Mouse (Mus musculus) CH12.LX (cell line): ENCODE data around the gene Cobl. TPM values are rescaled to one million over a fixed set of nuclear protein-coding genes. Genes with fewer than 3 reads are reported as not detected.

Experiments
- DNase-seq: peaks from one replicate; pipeline ENCODE4 v3.0.0-alpha.2; 2013; ENCODE audit errors: extremely low read depth
- H3K27ac ChIP-seq: 2 replicates; pipeline ENCODE4 v1.5.1; 2012; ENCODE audit warnings: low read depth, mild to moderate bottlenecking, control low read depth, moderate library complexity; ENCODE audit not compliant: insufficient read depth
- H3K27me3 ChIP-seq: replicated peaks from 2 replicates; pipeline ENCODE3; 2012; ENCODE audit warnings: inconsistent platforms
- H3K36me3 ChIP-seq, 2 experiments: replicated peaks in 1 of 2; 2 replicates each; pipeline versions ENCODE3 to v1.6.1; 2012; ENCODE audit warnings: inconsistent platforms in 1 of 2, low read length in 1 of 2, mild to moderate bottlenecking in 1 of 2, mixed read lengths in 1 of 2, moderate library complexity in 1 of 2; ENCODE audit not compliant: control insufficient read depth in 1 of 2, insufficient read depth in 1 of 2
- H3K4me1 ChIP-seq, 2 experiments: 2 replicates each; pipeline ENCODE4 v1.6.1; 2012; ENCODE audit warnings: inconsistent platforms in 1 of 2, moderate library complexity in 1 of 2; ENCODE audit not compliant: insufficient read depth in 2 of 2, control insufficient read depth in 1 of 2
- H3K4me2 ChIP-seq: 2 replicates; pipeline ENCODE4 v1.6.1; 2012; ENCODE audit warnings: low read depth, mild to moderate bottlenecking, control low read depth; ENCODE audit not compliant: poor library complexity, insufficient read depth, severe bottlenecking
- H3K4me3 ChIP-seq, 3 experiments: fragments of 150-350 bp in 1 of 3; sonication (generic) in 1 of 3; replicated peaks in 1 of 3; 2 replicates each; pipeline versions ENCODE3 to v1.5.1; 2011 to 2012; ENCODE audit warnings: low read depth in 2 of 3, low read length in 2 of 3, mild to moderate bottlenecking in 2 of 3, moderate library complexity in 2 of 3, control low read depth in 1 of 3, improper control_type of control experiment in 1 of 3, inconsistent platforms in 1 of 3, mixed read lengths in 1 of 3; ENCODE audit not compliant: poor library complexity in 1 of 3
- H3K79me2 ChIP-seq: replicated peaks from 2 replicates; pipeline ENCODE4 v1.6.1; 2012; ENCODE audit warnings: mild to moderate bottlenecking, moderate library complexity; ENCODE audit not compliant: control insufficient read depth, poor library complexity, insufficient read depth, severe bottlenecking; ENCODE audit errors: extremely low read depth
- H3K9ac ChIP-seq: 2 replicates; pipeline ENCODE4 v1.6.1; 2012; ENCODE audit warnings: low read depth, mild to moderate bottlenecking, control low read depth, moderate library complexity; ENCODE audit not compliant: insufficient read depth
- H3K9me3 ChIP-seq: replicated peaks from 2 replicates; pipeline ENCODE3; 2012; ENCODE audit warnings: low read length, inconsistent platforms, mixed read lengths
- BHLHE40 ChIP-seq: IDR thresholded peaks from 2 replicates; pipeline ENCODE4 v1.6.1; 2011; ENCODE audit warnings: mild to moderate bottlenecking, low read depth, low read length, improper control_type of control experiment
- CTCF ChIP-seq, 2 experiments: IDR thresholded peaks in 1 of 2; conservative IDR thresholded peaks in 1 of 2; 2 replicates each; pipeline ENCODE4 v1.5.1; 2011 to 2012; ENCODE audit warnings: low read depth in 2 of 2, low read length in 2 of 2, improper control_type of control experiment in 1 of 2, inconsistent platforms in 1 of 2, mild to moderate bottlenecking in 1 of 2, moderate library complexity in 1 of 2
- ELF1 ChIP-seq: IDR thresholded peaks from 2 replicates; pipeline ENCODE4 v1.6.1; 2014; ENCODE audit warnings: low read depth, mild to moderate bottlenecking, inconsistent platforms, low read length, improper control_type of control experiment
- EP300 ChIP-seq: IDR thresholded peaks from 2 replicates; pipeline ENCODE4 v1.6.1; 2011; ENCODE audit warnings: low read length, improper control_type of control experiment
- ETS1 ChIP-seq: conservative IDR thresholded peaks from 2 replicates; pipeline ENCODE4 v1.6.1; 2012; ENCODE audit warnings: low read depth, mild to moderate bottlenecking, inconsistent platforms, low read length, improper control_type of control experiment, moderate library complexity
- GABPA ChIP-seq: IDR thresholded peaks from 2 replicates; pipeline ENCODE4 v1.6.1; 2012; ENCODE audit warnings: low read depth, low read length, improper control_type of control experiment, inconsistent platforms; ENCODE audit not compliant: insufficient replicate concordance
- HCFC1 ChIP-seq: IDR thresholded peaks from 2 replicates; pipeline ENCODE4 v1.6.1; 2012; ENCODE audit warnings: low read depth, mild to moderate bottlenecking, inconsistent platforms, low read length, improper control_type of control experiment
- IRF4 ChIP-seq: IDR thresholded peaks from 2 replicates; pipeline ENCODE4 v1.6.1; 2014; ENCODE audit warnings: low read depth, mild to moderate bottlenecking, inconsistent platforms, low read length, improper control_type of control experiment
- JUN ChIP-seq: IDR thresholded peaks from 2 replicates; pipeline ENCODE4 v1.6.1; 2011; ENCODE audit warnings: low read depth, mild to moderate bottlenecking, low read length, improper control_type of control experiment, moderate library complexity; ENCODE audit not compliant: insufficient read depth
- JUND ChIP-seq: conservative IDR thresholded peaks from 2 replicates; pipeline ENCODE4 v1.6.1; 2011; ENCODE audit warnings: low read depth, low read length, improper control_type of control experiment
- MAFK ChIP-seq: IDR thresholded peaks from 2 replicates; pipeline ENCODE4 v1.6.1; 2011; ENCODE audit warnings: low read length, improper control_type of control experiment; ENCODE audit not compliant: insufficient replicate concordance
- MAZ ChIP-seq: IDR thresholded peaks from 2 replicates; pipeline ENCODE4 v1.6.1; 2012; ENCODE audit warnings: low read depth, mild to moderate bottlenecking, inconsistent platforms, low read length, improper control_type of control experiment, moderate library complexity
- MEF2A ChIP-seq: IDR thresholded peaks from 2 replicates; pipeline ENCODE4 v1.6.1; 2014; ENCODE audit warnings: low read depth, mild to moderate bottlenecking, inconsistent platforms, low read length, improper control_type of control experiment, borderline replicate concordance
- POLR2A ChIP-seq: IDR thresholded peaks from 2 replicates; pipeline ENCODE4 v1.6.1; 2011; ENCODE audit warnings: low read depth, mild to moderate bottlenecking, improper control_type of control experiment, low read length
- POLR2AphosphoS2 ChIP-seq: IDR thresholded peaks from 2 replicates; pipeline ENCODE4 v1.6.1; 2011; ENCODE audit warnings: low read depth, low read length, improper control_type of control experiment
- RAD21 ChIP-seq: IDR thresholded peaks from 2 replicates; pipeline ENCODE4 v1.6.1; 2011; ENCODE audit warnings: low read depth, mild to moderate bottlenecking, low read length, improper control_type of control experiment, moderate library complexity
- RCOR1 ChIP-seq: conservative IDR thresholded peaks from 2 replicates; pipeline ENCODE4 v1.6.1; 2012; ENCODE audit warnings: low read depth, mild to moderate bottlenecking, inconsistent platforms, low read length, improper control_type of control experiment
- SIN3A ChIP-seq: IDR thresholded peaks from 2 replicates; pipeline ENCODE4 v1.6.1; 2012; ENCODE audit warnings: low read length, improper control_type of control experiment, inconsistent platforms
- TBP ChIP-seq: conservative IDR thresholded peaks from 2 replicates; pipeline ENCODE4 v1.6.1; 2011; ENCODE audit warnings: low read depth, low read length, improper control_type of control experiment
- USF2 ChIP-seq: conservative IDR thresholded peaks from 2 replicates; pipeline ENCODE4 v1.6.1; 2011; ENCODE audit warnings: low read depth, low read length, improper control_type of control experiment
- ZNF384 ChIP-seq: IDR thresholded peaks from 2 replicates; pipeline ENCODE4 v1.6.1; 2012; ENCODE audit warnings: low read depth, low read length, improper control_type of control experiment, inconsistent platforms
- dilution Hi-C: fragments of 300-500 bp; cut with MboI; formaldehyde crosslinking; loops from 2 replicates; pipeline ENCODE4 v1.14.3; 2020; ENCODE audit warnings: low sequenced_read_pairs; ENCODE audit not compliant: extremely low pct_unique_long_range_greater_than_20kb, extremely low pct_ligation_motif_present
- in situ Hi-C: fragments of 300-500 bp; cut with MboI; formaldehyde crosslinking; loops from 3 replicates; pipeline ENCODE4 v1.14.3; 2019; ENCODE audit warnings: low sequenced_read_pairs, low pct_ligation_motif_present, low pct_unique_long_range_greater_than_20kb, mixed read lengths
- polyA plus RNA-seq: library from polyadenylated mRNA; unstranded; fragments of >175 nt; gene quantifications from 2 replicates; pipeline ENCODE4 v1.2.1, GENCODE M21; 2012; ENCODE audit warnings: low read depth; ENCODE audit not compliant: insufficient read length
- total RNA-seq, 2 experiments: library from RNA; depleted of rRNA; stranded (reverse); fragments of 300-350 nt in 1 of 2; fragments of >200 nt in 1 of 2; gene quantifications; 2 replicates each; pipeline ENCODE4 v1.2.3; 2012 to 2014

Cobl gene
- total and polyA plus RNA-seq, 3 experiments: 0.06 to 0.13 TPM; not detected in 1

- no peak for TF ChIP-seq BHLHE40
- no peak for TF ChIP-seq GABPA
- no peak for TF ChIP-seq RAD21
- TF ChIP-seq MEF2A: no peak
- TF ChIP-seq IRF4: no peak
- no peak for TF ChIP-seq JUN
- no peak for TF ChIP-seq MAZ
- TF ChIP-seq POLR2AphosphoS2: no peak
- no peak for TF ChIP-seq SIN3A
- no peak for TF ChIP-seq RCOR1
- no peak for TF ChIP-seq HCFC1
- Histone ChIP-seq H3K9ac (no peak overlapping the region), H3K36me3 (no peaks in the 10 kb centered on the region), H3K79me2 (no peaks in the 10 kb centered on the region), H3K4me1 (peaks cover 2 to 6% of the 10 kb centered on the region in 2 experiments; a peak in 1 of 4 replicates), H3K9me3 (no peaks in the 10 kb centered on the region), H3K27ac (no peak overlapping the region), H3K4me2 (no peak overlapping the region), H3K4me3 (no peak overlapping the region), H3K27me3 (no peaks in the 10 kb centered on the region)
- in situ Hi-C loops: no loop called here
- DNase-seq: no peak
- dilution Hi-C loops: no loop called here
These were observed 235.3 kb downstream of the Cobl start for GRCm38 (mm10) chr11:12229411-12229810.

GRCm38 (mm10) chr11:12227343-12227742, 237.4 kb downstream of the Cobl start:
- in situ Hi-C loops (no loop called here), dilution Hi-C loops (no loop called here)
- H3K27me3 ChIP-seq: no peaks in the 10 kb centered on the region

More at GRCm38 (mm10) chr11:12227343-12227742, 237.4 kb downstream of the Cobl start:
- Histone ChIP-seq H3K36me3 (no peaks in the 10 kb centered on the region), H3K4me3 (no peak overlapping the region), H3K27ac (no peak overlapping the region), H3K9me3 (no peaks in the 10 kb centered on the region), H3K9ac (no peak overlapping the region), H3K4me2 (no peak overlapping the region), H3K79me2 (no peaks in the 10 kb centered on the region), H3K4me1 (peaks cover 2 to 6% of the 10 kb centered on the region in 2 experiments; a peak in 1 of 4 replicates)
- TF ChIP-seq MEF2A (no peak), BHLHE40 (no peak), POLR2AphosphoS2 (no peak), GABPA (no peak), IRF4 (no peak), MAZ (no peak), SIN3A (no peak), POLR2A (no peak), USF2 (no peak), JUND (no peak), ZNF384 (no peak), EP300 (no peak), ETS1 (no peak), TBP (no peak), CTCF (conservative IDR thresholded peaks at IDR 0.05 in 1 of 2, IDR thresholded peaks at IDR 0.05 in 1 of 2; ENCODE audit: low read depth in 2 of 2, low read length in 2 of 2) (no peak), HCFC1 (no peak), MAFK (no peak), ELF1 (no peak)
- no peak for DNase-seq
